Mouse (Mus musculus) kidney, adult 2 months (tissue): ENCODE results near the gene Cltc.
"Not testable (repeated sequence)": the region's sequence is repeated elsewhere in the genome, so short reads cannot be mapped to it uniquely, and the experiment has no call there.

Experiments used
- CTCF ChIP-seq: fragments of 200-500 bp; conservative IDR thresholded peaks from 2 replicates; pipeline ENCODE4 v1.5.1; 2011; ENCODE audit warnings: low read depth, mild to moderate bottlenecking, control low read depth, low read length, moderate library complexity, mixed read lengths; ENCODE audit not compliant: insufficient read depth, insufficient read length
- POLR2A ChIP-seq: fragments of 200-500 bp; IDR thresholded peaks from one replicate; pipeline ENCODE4 v1.6.1; 2011; ENCODE audit warnings: low read depth, low read length, control low read depth

- not testable (repeated sequence) for TF ChIP-seq CTCF, POLR2A
Measured at GRCm38 (mm10) chr11:86787436-86787835, 30.1 kb upstream of the Cltc start.
